Mouse (Mus musculus): ENCODE data around the gene Clec10a.
A peak's percentile ranks its signal among the peaks of the same experiment; 100 is the strongest.

Clec10a gene

DNA sequence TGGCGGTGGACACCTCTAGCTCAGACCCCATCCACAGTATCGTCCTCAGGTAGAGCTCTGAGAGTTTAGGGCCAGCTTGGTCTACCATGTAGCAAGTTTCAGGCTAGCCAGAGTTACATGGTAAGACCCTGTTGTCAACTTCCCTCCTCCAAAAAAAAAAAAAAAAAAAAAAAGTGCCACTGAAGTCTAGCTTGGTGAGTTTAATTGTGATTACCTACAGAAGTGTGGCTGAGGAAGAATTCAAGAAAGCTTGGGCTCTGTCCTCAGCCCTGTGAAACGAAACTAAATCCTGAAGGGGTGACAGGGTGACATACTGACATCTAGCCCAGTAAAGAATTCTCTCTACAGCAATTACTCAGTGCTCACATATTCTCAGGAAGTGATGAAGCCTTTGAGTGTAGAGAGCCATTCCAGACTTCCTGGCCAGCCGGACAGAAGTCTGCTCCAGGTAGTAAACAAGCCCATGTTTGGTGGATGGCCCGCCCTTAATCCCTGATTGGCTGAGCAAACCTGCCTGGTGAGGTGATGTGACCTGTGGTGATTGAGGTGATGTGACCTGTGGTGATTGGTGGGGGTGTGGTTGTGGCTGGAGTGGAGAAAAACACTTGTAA is 52.9 kb downstream of the Clec10a start:
- no peak for TF ChIP-seq GATA4 (IDR thresholded peaks at IDR 0.05; ENCODE audit: insufficient replicate concordance, low read length)

DNA sequence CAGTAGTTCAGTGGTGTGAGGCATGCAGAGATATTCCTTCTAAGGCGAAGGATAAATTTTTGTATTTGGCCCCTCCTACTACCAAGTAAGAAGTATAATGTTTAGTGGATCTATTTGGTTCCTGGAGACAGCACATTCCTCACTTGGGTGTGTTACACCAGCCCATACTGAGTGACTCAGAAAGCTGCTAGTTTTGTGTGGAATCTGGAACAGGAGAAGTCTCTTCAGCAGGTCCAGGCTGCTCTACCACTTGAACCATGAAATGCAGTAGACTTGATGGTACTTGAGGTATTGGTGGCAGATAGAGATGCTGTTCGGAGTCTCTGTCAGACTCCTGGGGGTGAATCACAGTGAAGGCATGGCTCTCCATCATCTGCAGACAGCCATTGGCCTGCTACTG is 54.7 kb downstream of the Clec10a start:
- TF ChIP-seq GATA4 (IDR thresholded peaks at IDR 0.05; ENCODE audit: insufficient replicate concordance, low read length), result no peak

DNA sequence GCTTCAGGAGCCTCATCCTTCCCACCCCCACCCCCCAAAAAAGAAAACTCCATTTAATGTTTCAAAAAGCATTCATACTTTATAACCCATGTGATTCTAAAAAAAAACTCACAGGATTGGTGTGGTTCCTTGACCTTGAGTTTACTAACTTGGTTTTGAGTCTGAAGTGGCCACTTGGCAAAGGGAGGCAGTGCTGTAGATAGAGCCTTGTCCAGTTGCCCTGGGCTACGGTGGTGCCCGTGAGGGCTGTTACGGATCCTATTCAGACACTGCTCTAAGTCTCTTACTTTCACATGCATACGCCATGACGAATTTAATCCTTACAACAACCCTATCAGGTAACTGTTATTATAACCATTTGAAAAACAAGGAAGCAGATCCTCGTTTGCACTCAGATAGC is 56.0 kb downstream of the Clec10a start:
- no peak for TF ChIP-seq GATA4 (IDR thresholded peaks at IDR 0.05; ENCODE audit: insufficient replicate concordance, low read length)

DNA sequence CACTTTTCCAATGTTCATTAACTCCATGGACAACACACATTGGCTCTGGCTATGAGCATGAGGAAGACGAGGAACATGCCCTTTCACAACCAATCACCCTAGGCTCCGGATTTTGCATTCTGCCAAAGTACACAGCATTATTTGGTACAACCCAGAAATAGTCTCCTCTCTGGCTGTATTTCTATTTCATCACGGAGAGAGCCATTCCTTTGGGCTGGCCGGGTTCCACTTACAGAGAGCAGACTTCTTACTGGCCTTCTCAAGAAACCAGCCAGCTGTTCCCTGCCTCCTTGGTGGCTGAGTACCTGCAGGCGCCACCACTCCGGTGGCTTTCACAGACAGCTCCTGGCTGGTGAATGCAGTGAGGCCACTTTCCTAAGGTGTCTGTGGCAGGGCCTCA is 56.4 kb downstream of the Clec10a start, which contains the start of gene Slc16a11:
Gene Slc16a11 (plus strand): TSS at position 330 of the 400 bp plus-strand sequence.
- no peak for TF ChIP-seq GATA4 (IDR thresholded peaks at IDR 0.05; ENCODE audit: insufficient replicate concordance, low read length)

DNA sequence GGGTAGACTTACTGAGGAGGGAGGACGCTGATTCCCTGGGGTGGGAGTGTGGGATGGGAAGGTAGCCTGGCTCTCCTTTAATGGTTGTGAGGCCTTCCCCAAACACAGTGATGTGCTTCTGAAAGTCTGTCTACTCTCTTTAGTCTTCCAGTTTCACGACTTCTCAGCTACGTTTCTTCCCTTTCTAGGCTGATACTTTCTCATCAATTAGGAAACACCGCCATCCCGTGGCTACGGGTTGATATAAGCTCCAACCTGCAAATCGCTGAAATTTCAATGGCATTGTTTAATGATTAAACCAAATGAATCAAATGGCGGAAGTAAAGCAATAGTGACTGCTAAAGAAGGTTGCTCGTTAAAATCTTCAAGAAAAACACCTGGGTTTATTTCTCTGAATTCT is 56.9 kb downstream of the Clec10a start:
- TF ChIP-seq GATA4 (IDR thresholded peaks at IDR 0.05; ENCODE audit: insufficient replicate concordance, low read length), result no peak

DNA sequence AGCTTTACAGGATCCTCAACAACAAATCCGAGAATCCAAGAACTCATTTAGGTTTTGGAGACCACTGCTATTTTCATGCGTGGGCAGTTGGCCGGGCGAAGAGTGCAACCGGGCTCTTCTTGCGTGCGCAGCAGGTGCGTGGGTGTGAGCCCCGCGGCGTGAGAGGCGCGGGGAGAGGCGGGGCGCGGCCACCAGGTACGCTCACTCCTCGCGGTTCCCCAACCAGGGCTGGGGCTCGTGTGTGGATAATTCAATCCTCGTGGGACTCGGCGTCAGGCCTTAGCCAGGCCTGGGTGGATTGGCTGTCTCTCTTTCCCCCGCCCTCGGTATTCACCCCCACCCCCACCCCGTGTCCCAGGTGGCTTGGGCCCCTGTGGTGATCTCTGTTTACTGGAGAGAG is 57.7 kb downstream of the Clec10a start:
- no peak for TF ChIP-seq GATA4 (IDR thresholded peaks at IDR 0.05; ENCODE audit: insufficient replicate concordance, low read length)

DNA sequence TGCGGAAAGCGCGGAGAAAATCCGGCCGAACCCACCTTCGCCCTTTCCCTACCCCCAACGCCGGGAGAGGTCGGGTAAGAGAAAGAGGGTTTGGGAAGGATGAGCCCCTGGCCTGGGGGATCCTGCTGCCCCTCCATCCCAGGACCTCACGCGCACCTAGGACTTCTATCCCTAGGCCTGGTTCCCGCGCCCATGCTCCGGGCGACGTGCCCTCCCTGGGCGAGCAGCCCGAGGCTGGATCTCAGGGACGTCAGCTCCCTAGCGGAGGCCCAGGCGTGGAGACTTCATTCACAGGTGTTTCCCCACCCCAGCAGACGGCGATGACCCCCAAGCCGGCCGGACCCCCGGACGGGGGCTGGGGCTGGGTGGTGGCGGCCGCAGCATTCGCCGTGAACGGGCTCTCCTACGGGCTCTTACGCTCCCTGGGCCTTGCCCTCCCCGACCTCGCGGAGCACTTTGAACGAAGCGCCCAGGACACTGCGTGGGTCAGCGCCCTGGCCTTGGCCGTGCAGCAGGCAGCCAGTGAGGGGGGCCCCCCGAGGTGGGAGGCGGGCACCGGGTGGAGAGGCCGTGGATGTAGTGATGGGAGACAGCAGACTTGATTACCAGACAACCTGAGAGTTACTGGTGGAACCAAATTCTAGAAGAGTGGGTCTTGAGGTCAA is 58.3 kb downstream of the Clec10a start:
- no peak for TF ChIP-seq GATA4 (IDR thresholded peaks at IDR 0.05; ENCODE audit: insufficient replicate concordance, low read length)

DNA sequence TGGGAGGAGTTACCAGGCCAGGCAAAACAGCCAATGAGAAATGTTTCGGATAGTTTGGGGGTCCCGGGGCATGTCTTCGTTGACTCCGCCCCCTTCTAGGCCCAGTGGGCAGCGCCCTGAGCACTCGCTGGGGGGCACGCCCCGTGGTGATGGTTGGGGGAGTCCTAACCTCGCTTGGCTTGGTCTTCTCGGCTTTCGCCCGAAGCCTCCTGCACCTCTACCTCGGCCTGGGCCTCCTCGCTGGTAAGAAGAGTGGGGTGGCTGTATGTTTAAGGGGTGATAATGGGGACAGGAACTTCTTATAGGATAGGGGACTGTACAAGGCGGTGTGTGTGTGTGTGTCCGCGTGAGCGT is 58.8 kb downstream of the Clec10a start:
- no peak for TF ChIP-seq GATA4 (IDR thresholded peaks at IDR 0.05; ENCODE audit: insufficient replicate concordance, low read length)

DNA sequence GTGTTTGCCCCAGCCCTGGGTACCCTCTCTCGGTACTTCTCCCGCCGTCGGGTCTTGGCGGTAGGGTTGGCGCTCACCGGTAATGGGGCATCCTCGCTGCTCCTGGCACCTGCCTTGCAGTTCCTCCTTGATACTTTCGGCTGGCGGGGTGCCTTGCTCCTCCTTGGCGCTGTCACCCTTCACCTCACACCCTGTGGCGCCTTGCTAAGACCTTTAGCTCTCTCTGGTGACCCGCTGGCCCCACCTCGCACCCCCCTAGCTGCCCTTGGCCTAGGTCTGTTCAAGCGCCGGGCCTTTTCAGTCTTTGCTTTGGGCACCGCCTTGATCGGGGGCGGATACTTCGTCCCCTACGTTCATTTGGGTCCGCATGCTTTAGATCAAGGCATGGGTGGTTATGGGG is 59.3 kb downstream of the Clec10a start:
- TF ChIP-seq GATA4 (IDR thresholded peaks at IDR 0.05; ENCODE audit: insufficient replicate concordance, low read length), result no peak

DNA sequence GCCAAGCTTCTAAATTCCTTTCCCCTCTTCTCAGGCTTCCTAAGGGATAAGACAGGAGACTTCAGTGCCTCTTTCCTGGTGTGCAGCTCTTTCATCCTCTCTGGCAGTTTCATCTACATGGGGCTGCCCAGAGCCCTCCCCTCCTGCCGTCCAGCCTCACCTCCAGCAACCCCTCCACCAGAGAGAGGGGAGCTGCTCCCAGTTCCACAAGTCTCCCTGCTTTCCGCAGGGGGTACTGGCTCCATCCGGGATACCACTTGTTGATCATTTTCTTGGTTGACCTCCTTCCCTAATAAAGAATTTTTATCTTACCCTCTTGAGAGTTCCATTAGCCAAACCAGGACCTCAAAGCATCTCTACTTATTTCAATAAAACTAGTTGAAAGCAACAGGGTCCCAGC is 60.1 kb downstream of the Clec10a start:
- no peak for TF ChIP-seq GATA4 (IDR thresholded peaks at IDR 0.05; ENCODE audit: insufficient replicate concordance, low read length)

DNA sequence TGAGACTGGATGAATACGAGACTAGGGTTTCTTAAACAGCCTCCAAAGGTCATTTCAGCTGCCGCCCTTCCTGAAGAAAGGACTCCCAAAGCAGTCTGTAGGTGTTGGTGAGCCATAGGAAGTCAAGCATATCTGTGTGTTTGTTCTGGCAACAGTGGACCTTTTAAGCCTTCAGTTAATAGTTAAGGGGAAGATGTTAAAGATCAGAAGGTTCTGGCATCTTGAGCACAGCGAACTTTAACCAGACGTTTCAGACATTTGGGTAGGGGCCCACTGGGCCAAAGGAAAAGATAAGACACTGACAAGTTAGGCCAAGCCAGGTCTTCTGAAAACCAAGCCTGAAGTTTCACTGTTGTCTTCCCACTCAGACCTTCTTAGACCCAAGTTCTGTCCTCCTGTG is 62.0 kb downstream of the Clec10a start:
- peak; percentile 17; the same call in 1 of the 2 replicates for TF ChIP-seq GATA4 (IDR thresholded peaks at IDR 0.05; ENCODE audit: insufficient replicate concordance, low read length)

DNA sequence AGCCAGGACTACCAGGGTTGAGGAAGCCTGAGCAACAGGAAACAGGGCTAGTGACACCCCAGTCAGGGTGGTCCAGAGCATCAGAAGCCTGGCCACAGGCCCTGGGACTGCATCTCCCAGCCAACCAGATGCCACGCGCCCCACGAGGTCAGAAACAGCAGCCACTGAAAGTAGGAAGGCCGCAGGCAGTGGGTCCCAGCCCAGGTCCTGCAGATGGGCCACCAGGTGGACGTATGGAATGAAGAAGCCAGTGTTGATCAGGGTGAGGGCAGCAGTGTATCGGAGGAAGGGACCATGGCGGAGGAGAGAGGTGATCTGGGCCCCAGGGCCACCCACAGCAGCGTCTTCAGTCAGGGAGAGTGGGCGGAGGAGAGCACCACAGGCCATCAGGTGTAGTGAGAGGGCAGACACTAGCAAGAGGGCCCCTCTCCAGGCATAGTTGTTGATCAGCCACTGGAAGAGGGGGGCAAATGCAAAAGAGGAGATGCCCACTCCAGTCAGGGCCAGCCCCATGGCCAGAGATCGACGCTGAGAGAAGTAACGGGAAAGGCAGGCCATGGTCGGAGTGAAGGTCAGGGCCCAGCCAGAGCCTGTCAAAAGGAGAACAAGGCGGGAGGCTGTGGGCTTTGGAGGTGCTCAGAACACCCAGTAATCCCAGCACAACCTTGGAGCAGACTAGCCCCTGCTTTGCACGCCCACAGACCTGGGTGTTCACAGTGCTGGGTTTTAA is 62.9 kb downstream of the Clec10a start:
- TF ChIP-seq GATA4 (IDR thresholded peaks at IDR 0.05; ENCODE audit: insufficient replicate concordance, low read length), result no peak

DNA sequence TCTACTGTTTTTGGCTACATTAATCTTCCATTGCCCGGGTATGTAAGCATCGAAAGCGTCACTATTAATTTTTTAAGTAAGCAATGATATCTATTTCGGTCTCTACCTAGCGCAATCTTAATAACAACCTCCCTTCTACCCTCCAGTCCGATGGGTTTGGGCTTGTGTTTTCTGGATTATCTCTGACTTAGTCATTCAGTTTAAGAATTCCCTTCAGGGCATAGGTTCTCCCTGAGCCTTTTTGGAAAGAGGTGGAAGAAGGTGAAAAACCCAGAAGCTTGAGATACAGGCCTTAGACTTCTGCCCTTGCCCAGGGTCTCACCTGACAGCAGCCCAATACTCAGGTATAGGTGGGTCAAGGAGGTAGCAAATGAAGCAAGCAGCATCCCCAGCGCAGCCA is 63.9 kb downstream of the Clec10a start:
- TF ChIP-seq GATA4 (IDR thresholded peaks at IDR 0.05; ENCODE audit: insufficient replicate concordance, low read length), result no peak

DNA sequence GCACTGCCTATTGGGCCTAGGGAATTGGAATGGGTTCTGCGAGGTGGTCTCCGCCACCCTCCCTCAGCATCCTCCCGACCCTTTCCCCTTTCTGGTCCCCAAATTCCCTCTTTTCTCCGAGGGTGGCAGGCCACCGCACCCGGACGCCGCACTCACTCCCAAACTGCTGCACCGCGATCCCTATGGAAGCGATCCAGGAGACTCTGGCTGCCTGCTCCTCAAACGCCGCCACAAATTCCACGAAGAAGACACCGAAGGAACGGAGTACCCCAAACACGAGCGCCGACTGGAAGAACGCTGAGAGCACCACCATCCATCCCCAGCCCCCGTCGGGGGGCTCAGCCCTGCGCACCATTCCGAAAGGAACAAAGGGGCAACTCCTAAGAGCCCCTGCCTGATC is 64.3 kb downstream of the Clec10a start:
- no peak for TF ChIP-seq GATA4 (IDR thresholded peaks at IDR 0.05; ENCODE audit: insufficient replicate concordance, low read length)
